Mouse (Mus musculus) c-Kit-positive CD71-positive TER-119-positive erythroid progenitor cells, embryonic 14.5 days (primary cell): Measurements from ENCODE around the gene Gm49630.
"Not testable (repeated sequence)": the region's sequence is repeated elsewhere in the genome, so short reads cannot be mapped to it uniquely, and the experiment has no call there.

ENCODE experiments used
- DNase-seq: peaks from one replicate; pipeline ENCODE4 v3.0.0-alpha.2; 2013; ENCODE audit warnings: low spot score

The Gm49630 gene

DNA sequence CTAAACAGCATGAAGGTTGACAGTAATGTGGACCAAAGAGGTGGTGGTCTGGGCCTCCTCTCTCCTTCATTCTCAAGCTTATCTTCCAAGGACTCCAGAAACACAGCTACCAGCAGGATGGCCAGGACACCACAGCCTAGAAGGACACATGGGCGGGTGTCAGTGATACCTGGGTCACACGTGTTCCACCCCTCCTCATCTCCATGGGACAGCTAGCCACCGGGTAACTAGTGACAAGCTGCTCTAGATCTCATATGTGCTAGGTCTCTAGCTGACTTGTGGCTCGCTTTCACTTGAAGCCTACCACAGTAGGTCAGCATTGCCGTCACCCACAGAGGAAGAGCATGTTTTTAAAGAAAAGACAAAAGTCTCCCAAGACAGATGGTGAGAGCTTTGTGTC lies at the start of gene Gm49630:
Gene Gm49630 (minus strand): TSS at position 101 of the 400 bp plus-strand sequence.
- DNase-seq = not testable (repeated sequence)

DNA sequence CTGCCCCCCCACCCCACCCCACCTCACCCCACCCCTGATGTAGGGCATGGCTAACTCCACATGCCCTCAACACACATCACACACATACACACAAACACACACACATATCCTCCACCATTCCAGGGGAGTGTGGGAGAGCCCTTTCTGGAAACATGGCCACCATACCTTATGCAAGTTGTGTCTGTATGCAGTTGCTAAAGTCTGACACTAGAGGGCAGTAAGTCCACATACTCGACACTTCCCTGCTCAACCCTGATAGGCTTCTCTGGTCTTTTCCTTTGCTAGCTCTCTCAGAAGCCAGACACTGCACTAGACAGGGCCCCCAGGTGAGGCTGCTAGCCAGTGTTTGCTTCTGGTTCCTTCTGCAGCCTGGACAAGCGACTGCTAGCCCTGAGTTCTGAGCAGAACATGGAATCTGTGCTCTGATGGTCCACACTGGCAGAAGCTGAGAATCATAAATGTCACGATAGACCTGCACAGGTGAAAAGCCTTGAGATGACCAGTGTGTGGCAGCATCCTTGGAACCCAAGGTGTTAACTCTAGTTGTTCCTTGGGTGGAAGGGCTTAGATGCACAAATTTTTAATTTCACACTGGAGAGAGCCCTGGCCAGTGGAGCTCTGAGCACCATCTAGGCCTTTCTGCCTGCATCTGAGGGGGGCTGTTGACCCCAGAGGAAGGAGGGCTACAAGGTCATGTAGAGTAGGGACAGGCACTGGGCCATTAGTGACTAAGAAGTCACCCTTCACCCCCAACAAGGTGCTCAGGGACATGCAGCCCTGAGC lies 48.6 kb upstream of the Gm49630 start:
- not testable (repeated sequence) for DNase-seq

DNA sequence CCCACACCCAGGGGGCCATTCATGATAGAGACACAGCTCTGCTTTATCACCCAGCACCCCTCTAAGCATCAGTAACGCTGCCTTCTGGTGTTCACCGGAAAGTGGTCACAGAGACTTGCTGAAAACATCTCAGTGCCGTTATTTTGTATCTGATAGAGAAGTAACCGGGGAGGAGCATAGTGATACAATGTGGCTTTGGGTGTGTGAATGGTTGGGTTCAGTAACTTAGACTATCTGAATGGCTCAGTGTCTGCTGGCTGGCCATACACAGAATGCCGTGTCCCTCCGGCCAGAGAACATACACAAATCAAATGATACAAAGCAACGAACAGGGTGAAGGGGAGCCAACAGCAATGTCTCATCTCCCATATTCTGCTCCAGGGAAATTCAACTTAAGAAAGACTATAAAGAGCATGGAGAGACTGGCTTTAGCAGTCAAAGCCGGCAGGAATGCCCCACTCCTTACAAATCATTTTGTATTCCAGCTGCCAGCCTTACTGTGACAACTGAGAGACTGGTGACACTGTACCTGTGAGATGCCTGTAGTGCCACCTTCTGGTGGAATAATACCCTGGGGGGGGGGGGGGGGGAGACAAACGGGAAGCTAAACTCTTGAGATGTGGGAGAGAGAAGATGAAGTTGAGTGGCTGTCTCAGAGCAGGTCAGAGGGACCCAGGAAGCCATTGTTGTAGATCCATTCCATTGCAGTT lies 43.0 kb upstream of the Gm49630 start:
- not testable (repeated sequence) for DNase-seq

DNA sequence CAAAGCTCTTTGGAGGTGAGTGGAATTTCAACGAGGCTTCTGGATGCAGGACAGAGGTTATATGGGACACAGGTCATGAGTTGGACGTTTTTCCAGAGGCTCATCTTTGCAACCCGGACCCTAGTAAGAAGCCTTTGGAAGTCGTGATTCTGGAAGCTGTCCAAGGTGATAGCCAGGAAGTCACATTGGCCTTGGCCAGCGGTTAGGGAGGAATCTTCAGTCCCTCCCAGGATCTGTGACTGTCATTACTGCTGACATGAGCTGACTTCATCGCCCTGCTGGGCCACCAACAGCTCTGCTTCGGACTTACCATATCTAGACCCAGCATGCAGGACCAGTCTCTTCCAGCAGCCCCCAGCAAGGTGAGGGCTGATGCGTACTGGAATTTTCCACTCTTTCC lies 41.6 kb upstream of the Gm49630 start:
- not testable (repeated sequence) for DNase-seq

DNA sequence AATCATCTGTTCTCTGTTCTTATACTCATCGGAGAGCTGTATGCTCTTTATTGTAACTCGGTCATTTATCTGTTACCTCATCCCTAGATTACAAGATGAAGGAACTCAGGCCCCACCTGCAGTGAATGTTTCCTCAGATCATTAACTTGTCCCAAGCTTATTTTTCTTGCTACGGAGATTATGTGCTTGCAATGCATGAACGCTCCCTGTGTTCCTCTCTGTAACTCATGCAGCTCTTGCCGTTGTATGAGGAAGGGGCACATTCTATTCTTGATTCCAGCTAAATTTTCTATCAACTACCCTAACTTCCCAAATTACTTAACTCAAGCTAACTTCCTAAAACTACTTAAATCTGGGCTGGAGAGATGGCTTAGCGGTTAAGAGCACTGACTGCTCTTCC lies 28.0 kb upstream of the Gm49630 start:
- not testable (repeated sequence) for DNase-seq

DNA sequence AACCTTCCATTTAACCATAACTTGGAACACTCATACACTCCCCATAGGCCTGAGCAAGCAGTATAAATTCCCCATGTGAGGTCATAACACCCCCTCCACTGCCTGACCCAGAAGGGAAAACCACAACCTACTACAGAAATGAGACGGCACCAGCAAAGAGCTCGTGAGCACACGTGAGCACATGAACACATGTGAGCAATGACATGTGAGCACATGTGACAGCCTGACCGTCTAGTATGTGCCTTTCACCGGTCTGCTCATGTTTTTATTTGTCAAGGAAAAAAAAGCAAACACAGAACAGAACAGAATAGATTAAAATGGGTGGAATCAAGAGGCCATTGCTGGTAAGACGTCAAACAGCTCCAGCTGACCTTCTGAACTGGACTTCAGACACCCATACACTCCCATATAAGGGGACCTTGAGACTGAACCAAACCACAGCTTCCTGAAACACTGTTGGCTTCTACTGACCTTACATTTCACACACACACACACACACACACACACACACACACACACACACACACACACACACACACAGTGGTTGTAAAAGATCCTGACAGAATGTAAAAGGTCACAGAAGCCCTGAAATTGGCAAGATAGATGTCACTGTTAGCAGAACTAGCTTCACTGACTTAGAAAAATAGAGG lies 26.5 kb upstream of the Gm49630 start:
- DNase-seq = not testable (repeated sequence)

DNA sequence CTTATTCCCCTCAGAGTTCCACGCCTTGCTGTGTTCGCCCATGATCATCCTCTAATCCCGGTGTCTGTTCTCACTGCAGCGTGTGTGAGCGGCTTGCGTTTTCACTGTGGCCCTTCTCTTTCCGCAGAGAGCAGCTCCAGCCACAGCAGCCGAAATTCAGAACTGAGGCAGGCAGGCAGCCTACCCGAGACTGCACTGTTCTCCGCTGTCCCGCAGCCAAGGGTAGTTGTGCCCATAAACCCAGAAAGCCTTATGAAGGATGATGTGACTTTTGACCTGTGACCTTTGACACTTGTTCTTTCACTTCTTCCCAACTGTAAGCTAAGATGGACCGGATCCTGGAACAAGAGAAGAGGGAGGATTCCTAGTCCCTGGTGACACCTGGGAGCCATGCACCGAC lies 25.3 kb upstream of the Gm49630 start:
- DNase-seq = not testable (repeated sequence)

DNA sequence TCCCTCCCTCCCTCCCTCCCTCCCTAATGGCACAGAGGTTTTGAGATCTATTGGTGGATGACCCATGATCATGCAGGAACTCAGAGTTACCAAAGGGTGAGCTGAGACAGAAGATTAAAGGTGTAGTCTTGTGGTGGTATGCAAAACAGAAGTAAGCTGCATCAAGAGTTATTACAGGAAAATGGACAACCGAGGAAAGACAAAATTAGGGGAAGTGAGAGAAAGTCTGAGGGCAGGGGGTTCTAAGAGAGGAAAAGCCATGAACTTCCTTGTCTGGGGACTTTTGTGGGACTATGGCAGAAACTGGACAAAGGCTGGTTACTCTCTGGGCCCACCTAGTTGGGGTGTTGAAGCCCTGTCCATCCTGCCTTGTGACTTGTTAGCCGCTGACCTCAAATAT lies 24.5 kb upstream of the Gm49630 start:
- not testable (repeated sequence) for DNase-seq

DNA sequence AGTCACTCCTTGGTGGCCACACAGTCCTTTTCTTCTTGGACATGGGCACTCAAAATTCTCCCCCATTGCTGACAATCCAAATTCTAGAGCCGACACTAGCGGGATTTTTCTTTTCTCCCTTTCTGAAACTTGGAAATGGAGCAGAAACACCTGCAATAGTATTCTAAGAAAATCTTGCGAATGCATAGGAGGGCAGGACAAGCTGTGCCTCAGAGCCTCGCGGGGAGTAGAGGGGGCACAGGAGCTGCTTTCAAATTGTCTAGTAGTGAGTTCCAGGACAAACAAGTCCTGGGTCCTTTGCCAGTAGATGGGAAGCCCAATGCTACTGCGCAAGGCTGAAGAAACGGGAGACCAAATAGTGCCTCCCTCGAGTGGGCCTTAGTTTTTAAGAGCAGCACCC lies 23.9 kb upstream of the Gm49630 start:
- DNase-seq = not testable (repeated sequence)

DNA sequence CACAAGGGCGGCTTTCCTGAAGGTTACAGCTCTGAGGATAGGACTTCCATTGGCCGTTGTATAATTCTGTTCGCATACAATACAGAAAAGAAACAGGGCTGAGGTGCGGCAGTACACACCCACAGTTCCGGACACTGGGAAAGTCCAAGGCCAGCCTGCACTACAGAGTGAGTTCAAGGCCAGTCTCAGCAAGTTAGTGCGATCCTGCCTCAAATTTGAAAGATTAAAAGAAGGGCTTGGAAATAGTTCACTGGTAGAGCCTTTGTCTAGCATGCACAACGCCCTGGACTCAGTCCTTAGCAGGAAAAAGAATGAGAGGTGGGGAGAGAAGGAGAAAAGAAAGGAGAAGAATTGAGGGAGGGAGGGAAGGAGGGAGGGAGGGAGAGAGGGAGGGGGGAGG lies 23.3 kb upstream of the Gm49630 start:
- DNase-seq = not testable (repeated sequence)

DNA sequence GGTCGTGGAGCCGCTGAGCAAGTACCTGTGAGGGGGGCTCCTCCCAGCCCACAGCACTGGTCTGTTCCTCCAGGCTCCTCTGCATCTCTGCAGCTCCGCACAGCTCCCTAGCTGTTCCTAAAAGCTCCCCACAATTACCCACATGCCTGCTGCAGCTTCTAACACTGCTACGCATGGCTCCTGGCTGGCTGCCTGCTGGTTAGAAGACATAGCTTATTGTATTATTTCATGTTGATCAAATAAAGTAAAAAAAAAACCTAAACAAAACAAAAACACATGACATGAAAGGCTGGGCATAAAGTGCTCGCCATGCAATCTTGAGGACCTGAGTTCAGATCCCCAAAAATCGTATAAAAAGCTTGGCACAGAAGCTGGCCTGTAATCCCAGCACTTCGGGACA lies 18.1 kb upstream of the Gm49630 start:
- DNase-seq = not testable (repeated sequence)

DNA sequence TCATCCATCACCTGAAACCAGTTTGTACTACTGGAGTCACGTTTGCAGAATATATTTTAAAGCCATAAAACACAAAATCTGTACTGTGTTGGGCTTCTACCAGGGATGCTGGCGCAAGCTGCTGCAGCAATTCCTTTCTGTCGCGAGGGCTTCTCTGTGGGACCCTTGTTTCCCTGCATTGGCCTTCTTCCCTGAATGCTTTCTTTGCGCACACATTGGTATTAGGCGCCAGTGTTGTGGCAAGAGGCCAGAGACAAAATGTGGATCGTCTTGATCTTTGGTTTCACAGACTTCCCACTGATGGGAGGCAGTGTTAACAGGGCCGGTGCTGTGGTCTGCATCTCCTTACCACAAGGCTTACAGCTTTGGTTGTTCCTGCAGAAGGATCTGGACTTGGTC lies 17.2 kb upstream of the Gm49630 start:
- not testable (repeated sequence) for DNase-seq

DNA sequence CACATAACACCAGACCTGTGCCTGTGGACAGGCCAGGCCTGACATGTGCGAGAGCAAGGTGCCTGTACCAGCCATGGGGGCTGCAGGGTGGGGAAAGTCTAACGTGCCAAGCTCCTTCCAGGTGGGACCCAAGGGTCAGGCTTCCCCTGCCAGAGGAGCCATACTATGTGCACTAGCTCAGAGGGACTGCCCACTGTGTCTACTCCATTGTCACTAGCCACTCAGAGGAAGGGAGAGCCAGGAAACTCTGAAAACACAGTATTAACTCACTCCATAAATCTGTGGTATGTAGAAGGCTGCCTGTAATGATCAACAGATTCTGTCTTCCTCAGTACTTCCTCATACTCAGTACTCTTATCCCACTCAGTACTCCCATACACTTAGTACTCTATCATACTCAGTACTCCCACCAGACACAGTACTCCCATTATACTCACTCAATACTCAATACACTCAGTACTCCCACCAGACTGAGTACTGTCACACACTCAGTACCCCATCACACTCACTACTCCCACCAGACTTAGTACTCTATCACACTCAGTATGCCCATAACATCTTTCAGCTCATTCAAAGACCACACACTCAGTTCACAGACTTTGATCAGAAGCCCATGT lies 16.7 kb upstream of the Gm49630 start:
- not testable (repeated sequence) for DNase-seq

DNA sequence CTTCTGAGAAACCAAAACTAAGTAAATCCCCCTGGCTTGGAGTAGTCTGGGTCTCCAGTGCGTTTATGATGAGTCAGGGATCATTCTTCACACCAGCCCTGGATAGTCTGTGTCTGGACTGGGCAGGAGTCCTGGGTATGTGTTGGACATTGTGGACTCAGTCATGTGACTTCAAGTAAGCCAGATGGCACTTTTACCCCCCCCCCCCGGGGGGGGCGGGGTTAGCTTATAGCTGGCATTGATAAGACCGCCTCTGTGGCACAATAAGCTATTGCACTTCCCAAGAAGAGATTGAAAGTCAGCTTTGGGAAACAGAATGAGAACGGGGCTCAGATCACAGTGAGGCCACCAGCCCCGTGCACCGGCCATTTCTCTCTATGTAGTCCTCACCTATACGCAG lies 14.2 kb upstream of the Gm49630 start:
- DNase-seq = not testable (repeated sequence)

DNA sequence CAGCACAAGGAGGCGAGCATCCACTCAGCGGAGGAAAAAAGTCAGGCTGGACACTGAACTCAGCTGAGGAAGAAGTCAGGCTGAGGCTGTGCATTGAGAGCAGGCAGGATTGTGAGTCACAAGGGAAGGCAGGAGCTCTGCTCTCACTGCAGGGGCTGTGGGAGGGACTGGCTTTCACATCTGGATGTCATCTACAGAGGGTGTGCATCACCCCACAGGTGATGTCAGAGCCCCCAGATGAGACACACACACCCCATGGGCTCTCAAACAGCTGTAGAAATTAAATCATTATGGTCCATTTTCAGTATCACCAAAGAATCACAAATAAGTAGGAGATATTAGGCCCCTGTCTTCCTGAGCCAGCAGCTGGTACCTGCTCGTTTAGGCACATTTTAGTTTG lies 13.6 kb upstream of the Gm49630 start, which contains the start of gene Unc93a2:
Gene Unc93a2 (minus strand): TSS at position 101 of the 400 bp plus-strand sequence.
- not testable (repeated sequence) for DNase-seq

DNA sequence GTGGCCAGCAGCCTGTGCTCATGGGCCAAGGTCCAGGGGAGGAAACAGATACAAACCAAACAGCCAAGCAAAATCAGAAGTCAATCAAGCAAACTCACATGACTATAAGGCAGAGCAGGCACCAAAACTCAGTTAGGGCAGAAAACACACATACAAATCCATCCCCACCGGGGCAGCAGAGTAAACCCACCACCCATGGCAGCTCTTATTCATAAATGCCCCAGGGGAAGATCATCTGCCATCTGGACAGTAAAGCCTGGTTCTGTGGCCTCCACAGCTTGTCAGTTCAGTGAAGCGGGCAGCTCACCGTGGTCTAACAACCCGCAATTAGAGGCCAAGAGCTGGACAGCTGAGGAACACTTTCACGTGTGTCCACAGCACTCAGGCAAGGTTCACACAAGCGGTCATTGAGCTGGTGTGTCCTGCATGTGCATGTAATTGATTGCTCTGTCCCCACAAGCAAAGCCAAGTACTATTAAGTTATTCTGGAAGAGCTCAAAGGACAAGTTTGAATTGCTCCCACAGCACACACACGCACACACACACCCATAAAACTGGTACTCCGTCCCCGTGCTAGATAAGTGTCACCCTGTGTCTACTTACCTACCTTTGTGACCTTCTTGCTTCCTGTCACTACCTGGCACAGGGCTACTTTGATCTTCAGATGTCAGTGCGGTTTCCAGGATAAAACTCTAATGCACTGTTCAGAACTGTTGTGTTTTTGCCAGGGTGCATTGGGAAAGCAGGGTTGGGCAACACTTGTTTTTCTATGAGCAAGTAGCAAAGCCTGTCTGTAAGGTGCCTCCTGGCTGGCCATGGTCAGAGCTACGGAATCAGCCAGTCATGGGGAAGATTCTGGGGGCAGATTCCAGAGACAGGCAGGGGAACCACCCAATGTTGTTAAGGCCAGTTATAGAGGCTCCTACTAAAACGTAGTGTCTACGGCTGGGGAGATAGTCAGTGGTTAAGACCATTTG lies 11.7 kb upstream of the Gm49630 start:
- DNase-seq = not testable (repeated sequence)

DNA sequence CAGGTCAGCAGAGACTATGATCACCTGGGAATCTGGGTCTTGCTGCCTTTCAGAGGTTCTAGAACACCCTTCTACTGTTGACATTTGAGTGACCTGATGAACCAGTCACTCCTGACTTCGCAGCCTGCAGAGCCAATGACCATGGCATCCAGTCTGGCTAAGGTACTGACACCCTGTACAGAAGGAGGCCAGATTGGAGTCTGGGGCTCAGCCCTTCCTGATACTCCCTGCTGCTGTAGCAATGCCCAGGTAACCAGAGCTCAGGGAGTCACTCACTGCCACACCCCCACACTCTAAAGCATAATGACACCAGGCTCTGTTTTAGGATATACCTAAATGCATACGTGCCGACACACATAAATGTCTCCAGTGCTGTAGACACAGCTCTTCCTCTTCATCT lies 10.9 kb upstream of the Gm49630 start:
- DNase-seq = not testable (repeated sequence)

DNA sequence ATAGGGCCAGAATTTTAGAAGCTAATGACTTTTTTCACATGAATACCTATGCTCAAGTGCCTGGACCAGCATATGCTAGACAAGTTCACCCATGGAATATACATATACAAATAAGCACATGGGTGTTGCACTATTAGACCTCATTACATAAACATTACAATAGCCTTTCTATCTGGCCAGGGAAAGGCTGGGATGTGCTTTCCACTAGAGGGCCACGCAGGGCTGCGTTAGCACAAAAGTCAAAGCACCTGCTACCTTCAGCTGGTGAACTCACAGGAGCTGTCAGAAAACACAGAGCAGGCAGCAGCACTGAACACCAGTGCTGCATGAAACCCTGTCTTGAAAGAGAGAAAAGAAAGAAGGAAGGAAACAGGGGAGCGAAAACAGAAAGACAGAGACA lies 6.1 kb upstream of the Gm49630 start:
- not testable (repeated sequence) for DNase-seq

DNA sequence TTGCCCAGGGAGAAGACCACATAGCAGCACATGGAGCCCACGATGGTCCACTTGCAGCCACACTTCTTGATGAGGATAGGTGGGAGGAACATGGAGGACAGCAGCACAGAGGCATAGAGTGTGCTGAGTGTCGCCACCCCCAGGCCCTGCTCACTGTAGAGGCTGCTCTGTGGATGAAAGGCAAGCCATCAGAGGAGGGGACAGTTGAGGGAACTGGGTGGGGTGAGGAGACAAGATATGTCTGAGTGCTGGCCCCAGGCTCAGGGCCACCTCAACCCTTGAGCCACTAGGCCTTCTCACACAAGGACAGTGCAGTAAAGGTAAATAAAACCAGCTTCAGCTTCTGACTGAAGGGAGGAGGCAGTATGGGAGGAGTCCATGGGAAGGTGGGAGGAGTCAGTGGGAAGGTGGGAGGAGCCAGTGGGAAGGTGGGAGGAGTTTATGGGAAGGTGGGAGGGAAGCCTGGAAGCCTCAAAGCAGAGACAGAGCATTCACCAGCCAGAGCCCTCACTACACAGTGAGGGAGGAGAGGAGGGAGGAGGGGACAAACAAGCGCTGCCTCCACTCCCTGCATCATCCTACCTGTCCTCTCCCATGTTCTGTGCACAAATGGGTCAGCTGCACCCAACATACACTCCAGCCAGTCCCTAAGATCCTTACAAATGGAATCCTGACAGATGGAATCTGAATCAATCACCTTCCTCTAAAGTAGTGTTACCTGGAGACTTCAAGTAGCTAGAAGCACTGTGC lies 5.3 kb upstream of the Gm49630 start:
- DNase-seq = not testable (repeated sequence)

DNA sequence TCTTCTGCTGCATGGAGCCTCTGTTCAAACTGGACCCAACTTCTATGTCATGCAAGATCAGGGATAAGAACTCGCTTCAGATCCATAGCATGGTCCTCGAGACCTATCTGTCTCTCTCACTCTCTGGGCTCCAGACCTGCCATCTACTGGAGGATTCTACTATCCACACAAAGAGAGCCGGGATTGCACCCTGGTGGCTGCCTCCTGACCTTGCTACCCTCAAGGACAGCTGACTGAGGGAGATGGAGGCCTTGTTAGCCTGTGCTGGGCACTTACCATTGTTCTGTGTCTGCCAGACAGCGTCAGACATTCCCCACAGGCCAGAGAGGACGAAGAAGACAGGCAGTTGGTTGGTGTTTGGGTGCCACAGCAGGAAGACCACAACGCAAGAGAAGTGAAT lies 2.4 kb downstream of the Gm49630 start:
- DNase-seq = not testable (repeated sequence)
